Mouse (Mus musculus) heart, postnatal 0 days (tissue): Measurements from ENCODE around the gene A930002H24Rik.

Source experiments
- CTCF ChIP-seq: IDR thresholded peaks from 2 replicates; pipeline ENCODE4 v1.5.1; 2016; ENCODE audit warnings: antibody characterized with exemption, control low read depth, low read depth
- EP300 ChIP-seq: IDR thresholded peaks from 2 replicates; pipeline ENCODE4 v1.6.1; 2016; ENCODE audit warnings: antibody characterized with exemption, low read depth

DNA sequence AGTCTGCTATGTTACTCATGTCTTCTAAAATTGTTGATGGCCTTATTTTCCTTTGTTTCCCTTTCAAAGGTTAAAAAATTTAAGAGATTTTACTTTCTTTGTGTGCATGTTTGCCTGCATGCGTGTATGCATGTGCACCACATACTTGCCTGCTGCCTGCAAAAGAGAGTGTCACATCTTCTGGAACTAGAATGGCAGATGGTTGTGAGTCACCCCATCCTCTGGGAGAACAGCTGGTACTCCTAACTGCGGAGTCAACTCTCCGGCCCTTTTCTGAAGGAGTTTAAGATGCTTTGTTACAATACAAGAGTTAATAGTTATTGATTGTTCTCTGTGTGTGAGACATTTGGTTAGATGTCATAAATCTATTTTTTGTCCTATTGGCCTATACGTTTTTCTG lies 15.3 kb upstream of the A930002H24Rik start:
- TF ChIP-seq CTCF (no peak), EP300 (no peak)
